Mouse (Mus musculus): Measurements from ENCODE around the gene 1700021F05Rik.
A peak's percentile ranks its signal among the peaks of the same experiment; 100 is the strongest.

1700021F05Rik gene

DNA sequence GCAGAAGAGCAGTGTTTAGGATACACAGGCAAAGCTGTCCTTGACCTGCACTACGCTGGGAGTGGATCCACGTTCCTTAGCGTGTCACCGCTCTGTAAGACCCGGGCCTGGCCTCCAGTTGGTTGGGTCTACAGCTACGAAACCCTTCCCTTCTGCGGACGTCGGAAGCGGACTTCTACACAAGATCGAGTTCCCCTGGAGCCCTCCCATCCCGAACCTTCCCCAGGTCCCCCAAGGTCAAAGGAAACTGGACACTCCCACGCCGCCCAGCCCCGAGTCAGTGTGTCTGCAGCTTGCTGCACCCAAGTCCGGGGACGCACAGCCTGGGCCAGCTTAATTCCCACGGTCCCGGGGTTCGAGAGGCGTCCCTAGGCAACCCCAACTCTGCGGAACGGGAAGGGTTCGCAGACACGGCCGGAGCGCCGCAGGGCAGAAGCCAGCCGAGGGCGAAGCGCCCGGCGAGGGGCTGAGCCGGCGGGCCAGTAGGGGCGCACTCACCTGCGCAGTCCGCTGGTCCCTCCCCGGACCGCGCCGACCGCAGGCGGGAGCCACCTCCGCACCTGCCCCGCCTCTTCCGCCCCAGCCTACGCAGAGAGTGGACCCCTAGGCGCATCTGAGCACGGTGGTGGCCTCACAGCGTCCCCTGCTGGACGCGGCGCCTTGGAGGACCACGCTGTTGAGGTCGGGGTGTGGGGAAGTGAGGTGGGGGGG lies at the start of gene 1700021F05Rik:
1700021F05Rik (minus strand) TSS at position 553 of the 711 bp plus-strand sequence.
- peak; percentile 95 for DNase-seq (ENCODE audit: low spot score)

DNA sequence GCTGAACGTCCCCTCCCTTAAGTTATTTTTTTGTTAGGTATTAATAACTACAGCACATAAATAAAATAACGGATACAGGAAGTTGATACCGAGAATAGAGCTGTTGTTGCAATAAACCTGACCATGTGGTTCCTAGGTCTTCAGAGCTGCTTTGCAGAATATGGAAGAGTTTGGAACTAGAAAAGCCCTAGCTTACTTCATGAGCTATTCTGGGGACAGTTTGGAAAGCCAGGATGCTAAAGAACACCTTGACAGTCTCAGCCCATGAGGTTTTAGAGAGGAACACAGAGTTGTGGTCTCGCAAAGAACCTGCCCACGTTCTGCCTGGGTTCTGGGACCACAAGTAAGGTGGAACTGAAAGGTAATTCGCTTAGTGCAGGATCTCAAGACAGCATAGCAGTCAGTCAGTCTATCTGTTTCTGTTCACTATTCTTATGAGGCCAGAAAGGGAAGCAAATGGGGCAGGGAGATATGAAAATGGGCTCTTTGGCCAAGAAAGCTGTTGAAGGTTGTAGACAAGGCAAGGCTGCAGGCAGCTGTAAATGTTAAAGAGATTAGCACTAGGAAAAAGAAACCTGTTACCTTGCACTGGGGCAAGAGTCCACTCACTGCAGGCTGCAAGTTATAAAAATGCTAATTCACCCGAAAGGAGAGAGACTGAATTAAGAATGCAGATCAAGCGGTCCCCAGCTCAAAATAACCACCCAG lies 47.8 kb upstream of the 1700021F05Rik start:
- DNase-seq (ENCODE audit: low spot score), result no peak

GRCm38 (mm10) chr10:43584538-43584937 lies 43.7 kb upstream of the 1700021F05Rik start:
- DNase-seq (ENCODE audit: low spot score), result no peak

- DNase-seq (ENCODE audit: low spot score), result no peak
Measured at GRCm38 (mm10) chr10:43581260-43581659, 40.5 kb upstream of the 1700021F05Rik start.

GRCm38 (mm10) chr10:43580649-43581078 lies 39.9 kb upstream of the 1700021F05Rik start:
- no peak for DNase-seq (ENCODE audit: low spot score)

DNA sequence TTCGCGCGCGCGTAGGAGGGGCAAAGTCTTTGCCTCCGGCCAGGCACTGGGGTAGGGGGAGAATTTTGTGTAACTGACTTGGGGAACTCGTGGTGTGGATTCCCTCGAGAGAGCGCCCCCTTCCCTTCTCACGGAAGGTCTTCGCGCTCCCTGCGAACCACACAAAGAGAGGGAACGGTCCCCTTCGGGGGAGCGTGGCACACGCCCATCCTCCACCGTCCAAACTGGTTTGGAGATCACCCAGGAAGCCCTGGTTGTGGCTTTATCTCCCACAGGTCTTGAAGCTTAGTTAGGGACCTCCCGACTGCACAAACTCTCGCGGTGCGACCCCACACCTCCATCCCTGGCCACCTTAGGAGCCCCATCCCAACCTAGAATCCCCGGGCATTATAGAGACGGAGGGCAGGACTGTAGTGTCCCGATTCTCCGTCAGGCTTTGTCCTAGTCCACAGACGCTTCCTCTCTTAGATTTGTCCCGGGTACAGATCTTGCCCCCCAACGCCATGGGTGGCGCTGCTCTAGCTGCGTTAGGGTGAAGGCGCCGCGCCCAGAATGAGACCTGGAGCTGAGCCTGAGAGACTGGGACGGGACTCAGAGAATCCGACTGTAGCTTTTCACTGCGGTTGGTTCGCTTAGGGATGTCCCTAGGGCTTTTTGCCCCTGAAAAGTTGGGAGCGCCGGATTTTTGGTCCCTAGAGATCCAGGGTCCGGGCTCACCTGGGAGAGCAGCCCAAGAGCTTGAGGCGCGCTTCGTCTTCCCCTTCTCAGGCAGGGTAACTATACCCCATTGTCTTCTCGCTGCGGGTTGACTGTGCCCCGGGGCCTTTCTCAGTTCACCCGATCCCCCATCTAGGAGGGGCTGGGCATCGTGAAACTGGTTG lies 38.8 kb upstream of the 1700021F05Rik start:
- DNase-seq (ENCODE audit: low spot score), result no peak

DNA sequence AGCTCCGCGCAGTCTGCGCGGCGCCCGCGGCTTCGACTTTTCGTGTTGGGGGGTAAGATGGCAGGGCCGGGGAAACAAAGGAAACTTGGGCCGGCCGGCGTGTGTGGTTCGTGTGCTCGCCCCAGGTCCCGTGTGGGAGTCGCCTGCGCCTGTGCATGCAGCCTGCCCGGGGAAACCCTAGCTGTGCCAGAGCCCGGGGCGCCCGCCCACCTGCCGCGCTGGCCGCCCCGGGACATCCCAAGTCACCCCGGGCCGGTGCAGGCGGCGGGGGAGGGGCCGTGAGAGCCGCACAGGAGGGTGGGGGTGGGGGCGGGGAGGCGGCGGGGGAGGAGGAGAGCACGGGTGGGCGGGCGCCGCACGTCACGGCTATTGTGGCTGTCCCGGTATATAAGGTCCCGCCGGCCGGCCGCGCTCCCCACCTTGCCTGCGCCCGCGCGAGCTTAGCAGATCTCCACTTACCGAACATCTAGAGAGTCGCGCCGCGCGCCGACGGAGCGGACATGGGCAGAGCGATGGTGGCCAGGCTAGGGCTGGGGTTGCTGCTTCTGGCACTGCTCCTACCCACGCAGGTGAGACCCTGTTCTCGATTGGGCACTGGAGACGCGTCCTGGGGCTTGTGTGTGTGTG lies 38.1 kb upstream of the 1700021F05Rik start:
- no peak for DNase-seq (ENCODE audit: low spot score)

- no peak for DNase-seq (ENCODE audit: low spot score)
Measured at GRCm38 (mm10) chr10:43578366-43578753, 37.6 kb upstream of the 1700021F05Rik start.

DNA sequence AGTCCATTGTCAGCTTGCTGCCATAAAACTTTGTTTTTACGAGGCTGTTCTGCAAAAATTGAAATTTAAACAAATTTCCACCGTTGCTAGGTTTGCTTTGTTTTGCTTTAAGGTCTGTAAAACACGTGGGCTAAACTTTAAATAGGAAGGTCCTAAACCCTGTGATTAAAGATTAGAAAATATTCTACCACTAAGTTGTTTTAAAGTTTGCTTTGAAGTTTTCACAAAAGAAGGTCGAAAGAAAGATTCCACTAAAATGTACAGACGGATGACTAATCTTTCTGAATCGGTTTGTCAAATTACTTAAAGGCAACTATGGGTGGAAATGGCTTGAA lies 37.2 kb upstream of the 1700021F05Rik start, which contains the start of gene Cd24a:
Cd24a (plus strand) TSS at position 288 of the 335 bp plus-strand sequence.
- no peak for DNase-seq (ENCODE audit: low spot score)

GRCm38 (mm10) chr10:43577299-43577996 lies 36.7 kb upstream of the 1700021F05Rik start:
- no peak for DNase-seq (ENCODE audit: low spot score)

GRCm38 (mm10) chr10:43574956-43575355 lies 34.2 kb upstream of the 1700021F05Rik start:
- DNase-seq (ENCODE audit: low spot score), result peak; percentile 86

DNA sequence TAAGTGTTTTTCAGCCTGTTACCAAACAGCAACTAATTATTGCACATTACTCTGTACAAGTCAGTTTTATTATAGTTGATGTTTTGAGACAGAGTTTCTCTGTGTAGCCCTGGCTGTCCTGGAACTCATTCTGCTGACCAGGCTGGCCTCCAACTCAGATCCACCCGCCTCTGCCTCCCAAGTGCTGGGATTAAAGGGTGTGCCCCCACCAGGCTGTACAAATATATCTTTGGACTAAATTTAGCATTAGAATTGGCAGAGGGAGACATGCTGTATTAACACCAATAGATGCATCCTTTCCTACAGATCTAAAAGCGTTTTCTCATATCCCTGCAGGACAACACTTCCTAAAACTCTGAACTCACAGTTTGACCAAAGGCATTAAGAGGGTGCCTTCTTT lies 33.6 kb upstream of the 1700021F05Rik start:
- DNase-seq (ENCODE audit: low spot score), result no peak

DNA sequence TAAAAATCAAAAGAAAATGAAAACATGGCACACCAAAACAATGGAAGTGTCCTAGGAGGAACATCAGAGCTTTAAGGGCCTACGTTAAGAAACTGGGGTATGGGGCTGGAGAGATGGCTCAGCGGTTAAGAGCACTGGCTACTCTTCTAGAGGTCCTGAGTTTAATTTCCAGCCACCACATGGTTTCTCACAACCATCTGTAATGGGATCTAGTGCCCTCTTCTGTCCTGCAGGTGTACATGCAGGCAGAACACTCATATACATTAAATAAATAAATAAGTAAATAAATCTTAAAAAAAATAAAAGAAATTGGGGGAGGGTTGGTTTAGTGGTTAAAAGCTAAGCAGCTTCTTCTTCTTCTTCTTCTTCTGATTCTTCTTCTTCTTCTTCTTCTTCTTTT lies 20.5 kb upstream of the 1700021F05Rik start:
- DNase-seq (ENCODE audit: low spot score), result no peak

- DNase-seq (ENCODE audit: low spot score), result no peak
Measured at GRCm38 (mm10) chr10:43560765-43561164, 20.0 kb upstream of the 1700021F05Rik start.

- DNase-seq (ENCODE audit: low spot score), result no peak
Measured at GRCm38 (mm10) chr10:43559313-43559712, 18.5 kb upstream of the 1700021F05Rik start.

DNA sequence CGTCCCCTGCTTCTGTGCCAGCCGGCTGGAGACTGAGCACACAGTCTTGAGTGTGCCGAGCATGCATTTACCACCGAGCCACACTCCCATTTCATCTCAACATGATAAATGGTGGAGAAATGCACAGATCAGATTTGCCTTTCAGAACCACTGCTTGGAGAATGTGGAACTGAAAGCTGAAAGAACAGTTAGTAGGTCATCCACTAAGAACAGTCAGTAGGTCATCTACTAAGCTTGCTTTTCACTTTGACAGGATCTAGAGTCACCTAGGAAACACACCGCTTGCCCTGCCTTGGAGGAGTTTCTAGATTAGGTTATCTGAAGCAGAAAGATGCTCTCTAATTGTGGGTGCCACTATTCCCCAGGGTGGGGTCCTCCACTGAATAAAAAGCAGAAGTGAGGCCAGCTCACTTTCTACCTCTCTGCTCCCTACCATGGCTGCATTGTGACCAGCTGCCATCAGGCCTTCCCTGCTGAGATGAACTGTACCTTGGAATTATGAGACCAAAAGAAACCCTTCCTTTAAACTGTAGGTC lies 16.9 kb upstream of the 1700021F05Rik start:
- no peak for DNase-seq (ENCODE audit: low spot score)

GRCm38 (mm10) chr10:43551388-43551787 lies 10.6 kb upstream of the 1700021F05Rik start:
- DNase-seq (ENCODE audit: low spot score), result no peak

DNA sequence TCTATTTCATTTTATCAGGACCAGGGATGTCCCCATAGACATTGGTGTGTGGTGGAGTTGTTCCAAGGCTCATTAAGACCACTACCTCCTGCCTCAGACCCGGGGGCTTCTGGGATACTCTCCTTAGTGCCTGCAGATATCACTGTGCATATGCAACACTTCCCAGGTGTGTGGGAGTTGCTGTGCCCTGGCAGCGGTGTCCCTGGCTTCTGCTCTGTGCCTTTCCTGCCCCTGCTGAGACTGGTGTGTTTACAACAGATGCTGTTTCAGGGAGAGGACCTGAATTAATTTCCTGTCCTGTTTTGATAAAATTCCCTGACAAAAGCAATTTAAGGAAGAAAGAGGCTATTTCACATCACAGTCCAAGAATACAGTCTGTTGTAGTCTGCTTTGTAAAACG lies 10.1 kb upstream of the 1700021F05Rik start:
- DNase-seq (ENCODE audit: low spot score), result no peak

DNA sequence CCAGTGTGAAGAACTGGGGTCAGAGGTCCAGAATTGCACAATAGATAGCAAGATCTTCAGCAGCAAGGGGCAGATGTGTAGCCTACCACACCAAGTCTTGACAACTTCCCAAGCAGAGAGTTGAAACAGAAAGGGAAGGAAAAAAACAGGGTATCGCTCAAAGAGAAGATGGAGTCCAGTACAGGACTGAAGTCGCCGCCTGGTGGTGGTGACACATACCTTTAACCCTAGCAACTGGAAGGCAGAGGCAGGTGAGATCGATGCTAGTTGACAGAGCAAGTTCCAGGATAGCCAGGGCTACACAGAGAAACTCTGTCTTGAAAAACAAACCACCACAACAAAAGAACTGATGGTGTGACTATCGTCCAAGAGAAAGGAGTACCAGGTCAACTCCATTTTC lies 8.6 kb upstream of the 1700021F05Rik start:
- no peak for DNase-seq (ENCODE audit: low spot score)

- no peak for DNase-seq (ENCODE audit: low spot score)
Measured at GRCm38 (mm10) chr10:43541153-43541544, 355 bp upstream of the 1700021F05Rik start.

DNA sequence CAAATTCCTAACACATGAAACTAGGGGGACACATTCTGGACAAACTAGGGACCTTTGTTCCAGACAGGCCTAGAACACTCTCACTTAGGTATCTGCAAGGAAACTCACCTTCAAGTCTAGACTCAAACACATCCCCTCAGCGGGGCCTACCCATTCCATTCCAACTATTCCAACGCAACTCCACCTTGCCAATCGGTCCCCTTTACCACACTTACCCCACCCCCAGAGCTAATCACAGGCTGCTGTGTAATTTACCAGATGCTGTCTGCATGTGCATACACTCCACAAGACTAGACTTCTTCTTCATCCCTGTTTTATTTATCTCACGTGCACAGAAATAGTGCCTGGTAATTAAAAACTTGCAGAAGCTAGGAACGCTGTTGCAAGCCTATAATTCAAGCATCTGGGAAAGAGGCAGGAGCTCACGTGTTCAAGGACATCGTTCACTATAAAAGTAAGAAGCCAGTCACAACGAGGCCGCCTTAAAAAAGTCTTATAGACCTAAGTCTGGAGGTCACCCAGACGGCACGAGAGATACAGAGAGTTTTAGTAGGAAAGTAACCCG lies 966 bp downstream of the 1700021F05Rik start:
- DNase-seq (ENCODE audit: low spot score), result no peak
